Mouse (Mus musculus): ENCODE data around the gene Fam76b. TPM values are rescaled to one million over a fixed set of nuclear protein-coding genes. Genes with fewer than 3 reads are reported as not detected.
"Not testable (repeated sequence)": the region's sequence is repeated elsewhere in the genome, so short reads cannot be mapped to it uniquely, and the experiment has no call there.

The Fam76b gene
- 4.3 and 5.7 TPM in 2 replicates for polyA plus RNA-seq (2012; rRNA removed)

- peak; percentile 100 for DNase-seq (ENCODE audit: low read depth, low spot score)
- under 1% methylated on average over 67 of the region's 67 CpGs for WGBS
Measured at GRCm38 (mm10) chr9:13827406-13828086, at the start of gene Fam76b. Fam76b (plus strand) TSS chr9:13827716.

GRCm38 (mm10) chr9:13781985-13782384 is 45.5 kb upstream of the Fam76b start:
- no peak for DNase-seq (ENCODE audit: low read depth, low spot score)
- WGBS = 88% methylated on average over 1 of the region's 1 CpGs

- DNase-seq (ENCODE audit: low read depth, low spot score) = not testable (repeated sequence)
- 96% methylated on average over 8 of the region's 8 CpGs for WGBS
Measured at GRCm38 (mm10) chr9:13790864-13791263, 36.7 kb upstream of the Fam76b start.

- 66% methylated on average over 1 of the region's 1 CpGs for WGBS
- DNase-seq (ENCODE audit: low read depth, low spot score) = no peak
Measured at GRCm38 (mm10) chr9:13794302-13794701, 33.2 kb upstream of the Fam76b start.

- WGBS = 95% methylated on average over 2 of the region's 2 CpGs
- DNase-seq (ENCODE audit: low read depth, low spot score) = no peak
Measured at GRCm38 (mm10) chr9:13794756-13795155, 32.8 kb upstream of the Fam76b start.

GRCm38 (mm10) chr9:13804480-13804879 is 23.0 kb upstream of the Fam76b start:
- WGBS = 76% methylated on average over 1 of the region's 1 CpGs
- DNase-seq (ENCODE audit: low read depth, low spot score) = no peak

- DNase-seq (ENCODE audit: low read depth, low spot score) = no peak
- WGBS = 90% methylated on average over 7 of the region's 7 CpGs
Measured at GRCm38 (mm10) chr9:13806854-13807253, 20.7 kb upstream of the Fam76b start.

GRCm38 (mm10) chr9:13807657-13808056 is 19.9 kb upstream of the Fam76b start:
- 75% methylated on average over 5 of the region's 5 CpGs for WGBS
- no peak for DNase-seq (ENCODE audit: low read depth, low spot score)

- DNase-seq (ENCODE audit: low read depth, low spot score) = no peak
Measured at GRCm38 (mm10) chr9:13809937-13810336, 17.6 kb upstream of the Fam76b start.

GRCm38 (mm10) chr9:13818369-13818768 is 9.1 kb upstream of the Fam76b start:
- whole genome bisulfite sequencing = 89% methylated on average over 9 of the region's 9 CpGs
- DNase-seq (ENCODE audit: low read depth, low spot score) = no peak

- DNase-seq (ENCODE audit: low read depth, low spot score) = no peak
- 89% methylated on average over 3 of the region's 3 CpGs for WGBS
Measured at GRCm38 (mm10) chr9:13820774-13821173, 6.7 kb upstream of the Fam76b start.

GRCm38 (mm10) chr9:13825896-13826295 is 1.6 kb upstream of the Fam76b start:
- 2% methylated on average over 8 of the region's 8 CpGs for WGBS
- no peak for DNase-seq (ENCODE audit: low read depth, low spot score)

- WGBS = under 1% methylated on average over 31 of the region's 31 CpGs
- peak; percentile 57 for DNase-seq (ENCODE audit: low read depth, low spot score)
Measured at GRCm38 (mm10) chr9:13826391-13826805, 1.1 kb upstream of the Fam76b start.

- peak; percentile 99 for DNase-seq (ENCODE audit: low read depth, low spot score)
- under 1% methylated on average over 44 of the region's 44 CpGs for WGBS
Measured at GRCm38 (mm10) chr9:13826832-13827405, 597 bp upstream of the Fam76b start, which contains the start of gene Cep57. Cep57 (minus strand) TSS chr9:13827107.

- WGBS = under 1% methylated on average over 23 of the region's 23 CpGs
- DNase-seq (ENCODE audit: low read depth, low spot score) = peak; percentile 46
Measured at GRCm38 (mm10) chr9:13828087-13828441, 548 bp downstream of the Fam76b start.

GRCm38 (mm10) chr9:13835256-13835655 is 7.7 kb downstream of the Fam76b start:
- WGBS = 72% methylated on average over 3 of the region's 3 CpGs
- no peak for DNase-seq (ENCODE audit: low read depth, low spot score)

- no peak for DNase-seq (ENCODE audit: low read depth, low spot score)
- 69% methylated on average over 2 of the region's 2 CpGs for WGBS
Measured at GRCm38 (mm10) chr9:13836726-13837125, 9.2 kb downstream of the Fam76b start.

GRCm38 (mm10) chr9:13847591-13847990 is 20.1 kb downstream of the Fam76b start:
- WGBS = 65% methylated on average over 3 of the region's 3 CpGs
- DNase-seq (ENCODE audit: low read depth, low spot score) = no peak

GRCm38 (mm10) chr9:13848481-13849480 is 21.3 kb downstream of the Fam76b start:
- DNase-seq (ENCODE audit: low read depth, low spot score) = no peak
- WGBS = 78% methylated on average over 10 of the region's 10 CpGs

GRCm38 (mm10) chr9:13853876-13854275 is 26.4 kb downstream of the Fam76b start:
- DNase-seq (ENCODE audit: low read depth, low spot score) = no peak
- WGBS = 52% methylated on average over 3 of the region's 3 CpGs

Data from large intestine, adult 2 months (tissue).